Mouse (Mus musculus) regulatory T cell (primary cell): ENCODE data around the gene Ctnna3.
"Not testable (repeated sequence)": the region's sequence is repeated elsewhere in the genome, so short reads cannot be mapped to it uniquely, and the experiment has no call there.

Experiments
- in situ Hi-C: fragments of 300-600 bp; cut with MboI, MseI; formaldehyde crosslinking; loops from one replicate; pipeline ENCODE4 v1.15.1; 2025; ENCODE audit warnings: high pct_unique_total_duplicates

Gene Ctnna3

DNA sequence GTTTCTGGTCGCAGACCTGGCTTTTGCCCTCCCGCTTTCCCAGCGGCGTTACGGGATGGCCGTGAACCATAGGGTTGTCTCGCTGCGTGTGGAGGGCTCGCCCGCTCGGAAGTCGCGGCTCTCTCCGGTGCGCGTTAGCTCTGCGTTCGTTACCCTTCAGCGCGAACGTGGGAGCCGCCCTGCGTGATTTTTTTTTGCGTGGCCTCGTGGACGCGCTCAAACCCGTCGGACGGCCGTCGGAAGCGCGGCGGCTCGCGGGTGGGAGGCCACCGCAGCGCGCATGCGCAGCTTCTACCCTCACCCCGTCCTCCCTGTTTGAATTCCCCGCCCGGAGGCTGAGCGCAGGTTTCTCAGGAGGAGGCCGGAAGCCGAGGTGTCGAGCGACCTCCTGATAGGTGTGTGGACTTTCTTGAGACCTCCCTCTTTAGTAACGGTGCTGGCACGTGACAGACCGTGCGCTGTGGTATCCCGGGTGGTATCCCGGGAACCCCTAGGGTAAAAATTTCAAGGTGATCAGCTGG is at the start of gene Ctnna3:
Gene Ctnna3 (plus strand): TSS at position 314 of the 521 bp plus-strand sequence.
- in situ Hi-C loops: no loop called here

GRCm38 (mm10) chr10:63381498-63382280 is 48.2 kb upstream of the Ctnna3 start, which contains the start of gene Sirt1:
Gene Sirt1, minus strand, starts transcription at chr10:63381704.
- in situ Hi-C loops: loop anchor here (5.0 kb wide), 1 partner anchor 41 kb away; the partner anchor contains the start of gene Gm7075

DNA sequence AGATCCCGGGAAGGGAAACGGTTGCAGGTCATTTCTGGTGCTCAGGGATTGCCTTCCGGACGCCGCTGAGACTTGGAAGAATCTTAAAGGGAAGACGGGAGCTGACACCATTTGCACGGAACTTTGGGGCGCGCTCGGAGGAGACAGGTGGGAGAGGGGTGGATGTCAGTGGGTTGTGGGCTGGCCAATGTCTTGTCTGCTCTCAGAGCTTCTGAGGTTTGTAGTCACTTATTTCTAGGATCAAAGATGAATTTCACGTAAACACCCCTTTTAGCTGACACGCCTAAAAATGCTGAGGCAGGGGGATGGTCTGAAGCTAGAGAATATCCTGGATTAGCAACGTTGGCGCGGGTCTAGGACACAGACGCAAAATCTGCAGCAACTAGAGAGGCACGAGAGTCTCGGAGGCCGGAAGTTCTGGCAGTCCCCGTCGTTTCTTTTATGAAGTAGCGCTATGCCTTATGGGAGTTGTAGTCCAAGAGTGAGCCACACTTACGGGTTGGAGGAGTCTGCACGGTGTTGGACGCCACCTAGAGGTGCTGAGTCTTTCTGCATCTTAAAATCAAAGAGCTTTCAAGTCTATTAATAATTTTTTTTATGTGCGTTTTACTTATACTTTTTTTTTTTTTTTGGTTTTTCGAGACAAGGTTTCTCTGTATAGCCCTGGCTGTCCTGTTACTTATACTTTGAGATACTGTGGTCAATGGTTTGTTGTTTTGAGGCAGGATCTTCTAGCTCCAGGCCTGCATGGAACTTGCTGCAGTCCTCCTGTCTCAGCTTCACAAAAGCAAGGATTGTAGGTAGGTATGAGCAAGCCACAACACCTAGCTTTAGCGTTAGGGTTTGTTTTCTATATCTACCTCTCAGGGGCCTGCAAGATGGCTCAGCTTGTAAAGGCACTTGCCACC is 47.3 kb upstream of the Ctnna3 start, which contains the start of gene Dnajc12:
Gene Dnajc12 (plus strand): TSS at position 72 of the 908 bp plus-strand sequence.
- in situ Hi-C loops: loop anchor here (5.0 kb wide), 1 partner anchor 40 kb away; the partner anchor contains the start of gene Gm7075

GRCm38 (mm10) chr10:63385897-63386296 is 44.0 kb upstream of the Ctnna3 start:
- in situ Hi-C loops: not testable (repeated sequence)

DNA sequence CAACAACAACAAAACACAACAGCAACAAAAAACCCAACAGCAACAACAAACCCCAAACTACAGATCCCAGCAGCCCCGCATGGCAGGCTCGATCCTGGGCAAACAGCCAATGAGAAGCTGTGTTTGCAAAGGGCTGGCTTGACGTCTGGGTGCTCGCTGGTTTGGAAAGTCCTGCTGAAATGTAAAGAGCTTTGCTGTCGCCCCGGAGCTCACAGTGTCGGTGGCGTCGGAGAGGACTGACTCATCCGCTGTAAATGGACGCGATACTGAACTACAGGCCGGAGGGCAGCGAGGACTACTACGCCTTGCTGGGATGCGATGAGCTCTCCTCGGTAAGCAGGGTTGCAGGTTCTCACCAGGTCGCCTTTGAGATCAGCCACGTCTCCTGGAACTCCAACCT is 43.5 kb upstream of the Ctnna3 start:
- in situ Hi-C loops: no loop called here

GRCm38 (mm10) chr10:63386991-63387390 is 42.9 kb upstream of the Ctnna3 start:
- in situ Hi-C loops: no loop called here

GRCm38 (mm10) chr10:63388948-63389347 is 41.0 kb upstream of the Ctnna3 start:
- in situ Hi-C loops: no loop called here

GRCm38 (mm10) chr10:63396963-63397362 is 32.9 kb upstream of the Ctnna3 start:
- in situ Hi-C loops: no loop called here

DNA sequence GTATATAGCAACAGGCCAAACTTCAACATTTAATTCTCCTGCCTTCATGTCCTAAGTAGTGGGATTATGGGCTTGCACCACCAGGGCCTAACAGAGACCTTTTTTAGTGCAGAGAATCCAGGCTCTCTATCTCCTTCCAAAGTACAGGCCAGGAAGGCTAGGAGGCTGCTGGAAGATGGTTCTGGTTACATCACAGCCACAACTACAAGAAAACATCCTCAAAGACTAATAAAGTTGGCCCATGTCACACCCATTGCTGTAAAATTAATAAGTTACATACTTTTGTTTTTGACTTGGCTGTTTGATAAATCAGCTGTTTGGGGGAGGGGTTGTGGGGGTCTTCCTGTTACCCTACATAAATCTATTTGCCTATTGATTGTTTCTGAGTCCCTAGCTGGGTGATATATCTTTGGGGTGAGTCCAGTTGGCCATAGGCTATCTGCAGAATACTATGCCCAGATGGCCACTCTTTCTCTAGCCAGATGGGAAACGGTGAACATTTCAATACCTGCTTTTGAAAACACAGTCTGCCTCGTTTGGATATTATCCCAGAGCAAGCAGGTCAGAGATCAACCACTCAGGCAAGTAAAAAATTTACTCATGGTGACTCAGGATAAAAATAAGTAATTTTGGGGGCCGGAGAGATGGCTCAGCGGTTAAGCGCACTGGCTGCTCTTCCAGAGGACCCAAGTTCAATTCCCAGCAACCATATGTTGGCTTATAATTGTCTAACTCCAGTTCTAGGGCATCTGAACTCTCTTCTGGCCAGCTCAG is 27.0 kb upstream of the Ctnna3 start:
- in situ Hi-C loops: no loop called here

DNA sequence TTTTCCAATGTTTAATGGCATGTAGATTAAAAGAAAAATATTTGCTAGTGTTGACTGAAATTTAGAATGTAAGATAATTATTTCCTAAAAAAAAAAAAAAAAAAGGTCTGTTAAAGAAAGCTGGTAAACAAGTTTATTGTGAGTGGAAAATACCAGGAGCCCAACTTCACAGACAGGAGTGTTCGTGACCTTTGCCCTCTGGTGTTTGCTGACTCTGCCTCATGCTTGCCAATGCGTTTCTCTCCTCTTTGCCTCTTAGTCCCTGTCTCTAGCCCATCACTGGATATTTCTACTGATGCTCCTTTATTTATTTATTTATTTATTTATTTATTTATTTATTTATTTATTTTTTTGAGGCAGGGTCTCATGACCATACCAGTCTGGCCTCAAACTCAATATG is 26.3 kb upstream of the Ctnna3 start:
- in situ Hi-C loops: no loop called here

- in situ Hi-C loops: no loop called here
Observed at GRCm38 (mm10) chr10:63410162-63410956, 19.5 kb upstream of the Ctnna3 start.

DNA sequence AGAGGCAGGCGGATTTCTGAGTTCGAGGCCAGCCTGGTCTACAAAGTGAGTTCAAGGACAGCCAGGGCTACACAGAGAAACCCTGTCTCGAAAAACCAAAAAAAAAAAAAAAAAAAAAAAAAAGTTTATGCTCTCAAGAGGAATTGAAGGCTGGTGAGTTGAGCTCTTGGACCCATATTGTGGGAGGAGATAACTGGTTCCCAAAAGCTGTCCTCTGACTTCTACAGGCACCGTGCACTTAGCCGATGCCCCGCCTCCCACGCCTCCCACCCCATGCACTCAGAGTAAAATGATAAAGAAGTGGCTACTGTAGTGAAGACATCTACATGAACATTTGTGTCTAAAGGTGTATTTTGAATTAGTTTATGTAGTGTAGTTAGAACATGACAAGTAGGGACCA is 18.2 kb upstream of the Ctnna3 start:
- in situ Hi-C loops: not testable (repeated sequence)

- in situ Hi-C loops: no loop called here
Observed at GRCm38 (mm10) chr10:63412756-63413155, 17.1 kb upstream of the Ctnna3 start.

- in situ Hi-C loops: no loop called here
Observed at GRCm38 (mm10) chr10:63415287-63415686, 14.6 kb upstream of the Ctnna3 start.

DNA sequence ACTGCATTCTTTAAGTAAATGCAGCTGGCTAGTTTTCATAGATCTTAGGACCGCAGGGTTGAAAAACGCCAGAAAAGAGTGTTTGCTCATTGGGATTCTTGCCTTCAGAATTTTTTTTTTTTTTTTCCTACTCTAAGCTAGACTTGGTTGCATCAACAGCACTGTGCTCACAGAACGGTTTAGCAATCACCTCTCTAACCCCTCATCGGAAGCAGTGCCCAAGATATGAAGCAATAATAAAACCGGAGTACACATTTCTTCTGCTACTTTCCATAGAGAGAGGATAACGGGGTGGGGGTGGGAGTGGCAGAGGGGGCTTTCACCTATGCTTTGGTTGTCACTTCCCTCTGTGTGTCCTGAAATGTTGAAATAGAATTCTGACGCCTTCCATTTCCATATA is 14.0 kb upstream of the Ctnna3 start:
- in situ Hi-C loops: no loop called here

- in situ Hi-C loops: no loop called here
Observed at GRCm38 (mm10) chr10:63417061-63417460, 12.8 kb upstream of the Ctnna3 start.

GRCm38 (mm10) chr10:63421739-63422735 is 7.9 kb upstream of the Ctnna3 start, which contains the start of gene Gm7075:
Gene Gm7075, minus strand, starts transcription at chr10:63421789.
- in situ Hi-C loops: loop anchor here (5.0 kb wide), 1 partner anchor 40 kb away; the partner anchor contains the start of genes Dnajc12 and Sirt1

GRCm38 (mm10) chr10:63422736-63422992 is 7.2 kb upstream of the Ctnna3 start:
- in situ Hi-C loops: loop anchor here (5.0 kb wide), 1 partner anchor 40 kb away; the partner anchor contains the start of genes Dnajc12 and Sirt1
